Mouse (Mus musculus) lung, postnatal 0 days (tissue): Measurements from ENCODE around the gene Cd28.

Source experiments
- CTCF ChIP-seq: IDR thresholded peaks from 2 replicates; pipeline ENCODE4 v1.5.1; 2016; ENCODE audit warnings: antibody characterized with exemption, mild to moderate bottlenecking
- EP300 ChIP-seq: IDR thresholded peaks from 2 replicates; pipeline ENCODE4 v1.6.1; 2016; ENCODE audit warnings: antibody characterized with exemption, mild to moderate bottlenecking, control low read depth

- TF ChIP-seq CTCF: no peak
- no peak for TF ChIP-seq EP300
Measured at GRCm38 (mm10) chr1:60748936-60749335, 32.3 kb downstream of the Cd28 start.
